ENCODE assay signal across 10 mouse cellular contexts in the genomic region with DNA sequence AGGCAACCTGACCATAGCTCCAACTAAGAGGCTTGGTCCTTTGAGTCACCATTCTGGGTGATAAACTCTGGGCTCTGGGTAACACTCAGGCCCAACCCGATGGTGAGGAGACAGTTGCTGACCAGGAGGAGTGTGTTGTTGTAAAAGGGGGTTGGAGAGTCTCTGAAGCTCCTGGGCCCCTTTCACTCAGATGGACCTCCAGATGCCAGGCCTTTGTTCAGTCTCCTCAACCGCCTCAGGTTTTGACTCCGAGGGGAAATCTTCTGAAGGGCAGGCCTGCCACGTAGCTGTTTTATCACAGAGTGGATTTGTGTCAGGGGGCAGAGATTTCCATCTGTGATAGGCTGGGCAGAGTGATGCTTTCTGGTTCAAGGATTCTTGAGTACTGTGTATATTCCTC. TPM values are rescaled to one million over a fixed set of nuclear protein-coding genes. Genes with fewer than 3 reads are reported as not detected.
DNase-seq lines count a peak whose midpoint lies in the region; ATAC-seq and TF ChIP-seq lines count a peak whose summit lies in the region.
"Had no signal": no experiment of that assay in that cellular context is flagged by ENCODE, and none has a peak within 500 bp of the region (broad histone marks: within the 10 kb centered on the region; RNA-seq: fewer than 3 reads in every experiment).

No protein-coding gene starts in this region.

- no peaks in the 10 kb centered on the region for H3K27me3 ChIP-seq in kidney, embryonic 16.5 days (ENCODE audit: insufficient read depth, low read length)
- no peaks in the 10 kb centered on the region for H3K27me3 ChIP-seq in embryonic facial prominence, embryonic 14.5 days (replicated peaks; ENCODE audit: control insufficient read depth, insufficient read depth, low read length)
- H3K27me3 ChIP-seq in hindbrain, postnatal 0 days (ENCODE audit: insufficient read depth, low read length), result no peaks in the 10 kb centered on the region
- H3K27me3 ChIP-seq in neural tube, embryonic 13.5 days, result no peaks in the 10 kb centered on the region
- H3K27me3 ChIP-seq: CH12.LX had no signal

- TF ChIP-seq CTCF in hindbrain, postnatal 0 days (IDR thresholded peaks at IDR 0.05; ENCODE audit: low read depth), result no peak

- peaks cover 60% of the 10 kb centered on the region for H3K4me1 ChIP-seq in kidney, embryonic 16.5 days (ENCODE audit: insufficient read depth, low read length)
- peaks cover 46% of the 10 kb centered on the region for H3K4me1 ChIP-seq in embryonic facial prominence, embryonic 14.5 days (ENCODE audit: control insufficient read depth, insufficient read depth, low read length)
- H3K4me1 ChIP-seq in hindbrain, postnatal 0 days (ENCODE audit: insufficient read depth, low read length), result peaks cover 46% of the 10 kb centered on the region
- H3K4me1 ChIP-seq in neural tube, embryonic 13.5 days (replicated peaks), result peaks cover 90% of the 10 kb centered on the region

- no peak overlapping the region for H3K4me3 ChIP-seq in kidney, embryonic 16.5 days (ENCODE audit: low read length)
- H3K4me3 ChIP-seq in embryonic facial prominence, embryonic 14.5 days (ENCODE audit: low read depth, low read length), result no peak overlapping the region
- no peak overlapping the region for H3K4me3 ChIP-seq in hindbrain, postnatal 0 days (ENCODE audit: low read length)
- H3K4me3 ChIP-seq in neural tube, embryonic 13.5 days, result no peak overlapping the region

- 0 out of 2 replicates have a peak overlapping the region, but pooled peaks have one; percentile 1 for H3K9ac ChIP-seq in kidney, embryonic 16.5 days (replicated peaks; ENCODE audit: low read length)
- H3K9ac ChIP-seq in embryonic facial prominence, embryonic 14.5 days (ENCODE audit: low read depth, low read length), result no peak overlapping the region
- no peak overlapping the region for H3K9ac ChIP-seq in hindbrain, postnatal 0 days (replicated peaks; ENCODE audit: low read length)
- peak overlapping the region; percentile 46 for H3K9ac ChIP-seq in neural tube, embryonic 13.5 days

- no peaks in the 10 kb centered on the region for H3K9me3 ChIP-seq in kidney, embryonic 16.5 days (ENCODE audit: low read length)
- H3K9me3 ChIP-seq in embryonic facial prominence, embryonic 14.5 days (ENCODE audit: control insufficient read depth, low read length), result no peaks in the 10 kb centered on the region
- no peaks in the 10 kb centered on the region for H3K9me3 ChIP-seq in hindbrain, postnatal 0 days (ENCODE audit: low read length)
- H3K9me3 ChIP-seq in neural tube, embryonic 13.5 days, result no peaks in the 10 kb centered on the region

- no peaks in the 10 kb centered on the region for H3K36me3 ChIP-seq in kidney, embryonic 16.5 days (ENCODE audit: insufficient read depth, low read length)
- H3K36me3 ChIP-seq in embryonic facial prominence, embryonic 14.5 days (ENCODE audit: control insufficient read depth, insufficient read depth, low read length), result no peaks in the 10 kb centered on the region; the same call in 1 of the 2 replicates
- no peaks in the 10 kb centered on the region for H3K36me3 ChIP-seq in hindbrain, postnatal 0 days (ENCODE audit: insufficient read depth, low read length)
- peaks cover 17% of the 10 kb centered on the region; the same call in 1 of the 2 replicates for H3K36me3 ChIP-seq in neural tube, embryonic 13.5 days

- WGBS in kidney, embryonic 16.5 days, result 17% methylated on average over 4 of the region's 4 CpGs
- 11% methylated on average over 4 of the region's 4 CpGs for WGBS in embryonic facial prominence, embryonic 14.5 days
- WGBS in hindbrain, postnatal 0 days, result 8% methylated on average over 4 of the region's 4 CpGs
- 3% methylated on average over 4 of the region's 4 CpGs for WGBS in neural tube, embryonic 13.5 days

- peak overlapping the region; percentile 31; the same call in 1 of the 2 replicates for H3K4me2 ChIP-seq in kidney, embryonic 16.5 days (replicated peaks; ENCODE audit: low read depth, low read length)
- H3K4me2 ChIP-seq in embryonic facial prominence, embryonic 14.5 days (ENCODE audit: low read depth, low read length), result 0 out of 2 replicates have a peak overlapping the region, but pooled peaks have one; percentile 21
- peak overlapping the region; percentile 34 for H3K4me2 ChIP-seq in hindbrain, postnatal 0 days (ENCODE audit: low read depth, low read length)
- H3K4me2 ChIP-seq in neural tube, embryonic 13.5 days, result peak overlapping the region; percentile 41

- no peak for DNase-seq in kidney, adult 11 months
- no peak for DNase-seq in embryonic facial prominence, embryonic 14.5 days (ENCODE audit: low spot score)
- DNase-seq in hindbrain, postnatal 0 days (ENCODE audit: low spot score), result no peak
- DNase-seq in natural killer cell, adult 2 months (ENCODE audit: low spot score in 2 of 2), result no peak
- DNase-seq in adrenal gland, adult (ENCODE audit: inconsistent age in 2 of 2, low spot score in 1 of 2), result no peak
- DNase-seq: kidney, postnatal 25 days had no signal

- H3K27ac ChIP-seq in kidney, embryonic 16.5 days (ENCODE audit: low read length), result peak overlapping the region; percentile 82
- peak overlapping the region; percentile 77 for H3K27ac ChIP-seq in embryonic facial prominence, embryonic 14.5 days (replicated peaks; ENCODE audit: low read depth, low read length)
- H3K27ac ChIP-seq in hindbrain, postnatal 0 days, result peak overlapping the region; percentile 81
- H3K27ac ChIP-seq in neural tube, embryonic 13.5 days (replicated peaks), result peak overlapping the region; percentile 99

- no peak for ATAC-seq in kidney, embryonic 16.5 days (ENCODE audit: low FRiP score, low TSS enrichment)
- ATAC-seq in embryonic facial prominence, embryonic 14.5 days (ENCODE audit: low read depth), result no peak
- ATAC-seq in hindbrain, postnatal 0 days, result no peak
- no peak for ATAC-seq in neural tube, embryonic 13.5 days (ENCODE audit: low read depth)
- no peak for ATAC-seq in megakaryocyte progenitor cell, adult 5-6 weeks (replicated peaks; ENCODE audit: poor library complexity)

RNA-seq across cellular contexts. Expression of a gene that starts 38.9 kb away (rescaled TPM):
- 0.24 and 0.35 TPM in 2 replicates for polyA plus RNA-seq in kidney, embryonic 16.5 days (2015; fragmentation: Nextera tagmentation; extraction: Ambion mirVana)
- 0.13 TPM in 2 replicates for polyA plus RNA-seq in embryonic facial prominence, embryonic 14.5 days (2014; fragmentation: Nextera tagmentation; extraction: Ambion mirVana)
- 0.47 and 1.1 TPM in 2 replicates for total RNA-seq in hindbrain, postnatal 0 days (2014; rRNA removed)
- 0.10 TPM in 2 replicates for polyA plus RNA-seq in hindbrain, postnatal 0 days (2015; fragmentation: Nextera tagmentation; extraction: Ambion mirVana)
- polyA plus RNA-seq in neural tube, embryonic 13.5 days (2015; fragmentation: Nextera tagmentation; extraction: Ambion mirVana), result 0.46 and 0.70 TPM in 2 replicates
- total RNA-seq in megakaryocyte progenitor cell, adult 5-6 weeks (2015), result not detected in 2 replicates
- not detected in 2 replicates for total RNA-seq in megakaryocyte progenitor cell, adult 5-6 weeks (2017)

Comparison
In these comparisons a context has a peak if more than half of its experiments do, and no peak if none do; other contexts are left out.
1. H3K9ac ChIP-seq: peak in kidney, embryonic 16.5 days (single experiment) and neural tube, embryonic 13.5 days (single experiment); none in embryonic facial prominence, embryonic 14.5 days (single experiment) and hindbrain, postnatal 0 days (single experiment).
2. Peak in every context shown above with its lines, with median percentiles within 50 percentile points of each other: H3K27ac ChIP-seq and H3K4me2 ChIP-seq.